Mouse (Mus musculus) midbrain, embryonic 10.5 days (tissue): Measurements from ENCODE around the gene Insl5. TPM values are rescaled to one million over a fixed set of nuclear protein-coding genes. Genes with fewer than 3 reads are reported as not detected.

ENCODE experiments used
- DNase-seq: peaks from one replicate; pipeline ENCODE4 v3.0.0-alpha.2; 2017; ENCODE audit warnings: low spot score
- H3K27ac ChIP-seq: fragments of 300-500 bp; sonication (generic); replicated peaks from 2 replicates; pipeline ENCODE4 v1.5.1; 2016; ENCODE audit warnings: mild to moderate bottlenecking
- H3K27me3 ChIP-seq: fragments of 300-500 bp; sonication (generic); 2 replicates; pipeline ENCODE4 v1.6.1; 2016; ENCODE audit warnings: low read depth, mild to moderate bottlenecking; ENCODE audit not compliant: poor library complexity, severe bottlenecking
- H3K36me3 ChIP-seq: fragments of 300-500 bp; sonication (generic); 2 replicates; pipeline ENCODE4 v1.6.1; 2016; ENCODE audit warnings: mild to moderate bottlenecking, moderate library complexity
- H3K4me1 ChIP-seq: fragments of 300-500 bp; sonication (generic); 2 replicates; pipeline ENCODE4 v1.6.1; 2016
- H3K4me3 ChIP-seq: fragments of 300-500 bp; sonication (generic); 2 replicates; pipeline ENCODE4 v1.5.1; 2016; ENCODE audit warnings: mild to moderate bottlenecking, moderate library complexity
- H3K9me3 ChIP-seq: fragments of 300-500 bp; sonication (generic); replicated peaks from 2 replicates; pipeline ENCODE4 v1.6.1; 2016; ENCODE audit warnings: mild to moderate bottlenecking
- WGBS: fragments of 180-500 bp; shearing (Covaris S2); methylation state at CpG from one replicate; pipeline ENCODE4 v1.1.7; 2016; 5-methylcytosine and 5-hydroxymethylcytosine counted together
- polyA plus RNA-seq: library from polyadenylated mRNA; unstranded; fragments of >200 nt; fragmentation: Nextera tagmentation; extraction: Ambion mirVana; gene quantifications from 2 replicates; pipeline ENCODE4 v1.2.1, GENCODE M21; 2016

The Insl5 gene
- polyA plus RNA-seq, 1 experiment from 2014 or later, result 0.23 TPM

DNA sequence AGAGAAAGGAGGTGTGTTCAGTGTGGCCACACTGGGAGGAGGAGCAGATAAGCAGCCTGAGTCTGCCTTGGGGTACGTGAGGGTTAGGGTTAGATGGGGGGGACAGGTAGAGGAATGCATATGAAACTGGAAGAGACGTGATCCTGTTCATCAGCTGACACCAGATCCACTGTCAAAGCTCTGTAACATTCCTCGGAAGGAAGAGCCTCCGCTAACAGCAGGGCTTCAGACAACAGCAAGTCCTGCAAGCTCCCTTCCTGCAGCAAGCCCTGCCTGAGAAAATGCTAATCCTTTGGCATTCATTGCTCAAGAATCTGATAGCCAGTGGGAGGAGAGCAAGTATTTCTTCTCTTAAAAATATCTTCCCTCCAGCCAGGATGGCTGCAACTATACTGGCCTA, 13.2 kb downstream of the Insl5 start:
- no peaks in the 10 kb centered on the region for H3K36me3 ChIP-seq
- H3K27me3 ChIP-seq, result no peaks in the 10 kb centered on the region
- DNase-seq, result peak; percentile 24
- H3K9me3 ChIP-seq, result no peaks in the 10 kb centered on the region
- H3K4me3 ChIP-seq, result peak overlapping the region; percentile 22
- under 1% methylated on average over 4 of the region's 4 CpGs for WGBS
- H3K4me1 ChIP-seq, result peaks cover 25% of the 10 kb centered on the region
- peak overlapping the region; percentile 64 for H3K27ac ChIP-seq

DNA sequence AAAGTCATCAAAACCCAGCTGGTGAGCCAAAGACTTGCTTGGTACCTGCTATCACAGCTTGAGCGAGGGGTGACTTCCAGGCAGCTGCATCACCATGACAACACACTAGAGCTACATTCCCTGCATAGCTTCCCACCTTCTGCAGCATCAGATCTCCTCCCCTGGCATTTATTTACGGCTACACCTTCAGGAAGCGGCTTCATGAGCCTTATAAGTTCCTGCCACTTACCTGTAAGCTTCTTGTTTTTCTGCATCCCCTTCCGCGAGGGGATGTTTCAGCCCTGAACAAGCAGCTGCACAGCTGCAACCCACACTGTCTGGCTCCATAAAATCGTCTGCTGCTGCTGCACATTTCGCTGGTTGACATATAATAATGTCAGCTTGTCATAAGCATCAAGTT, 14.8 kb downstream of the Insl5 start:
- WGBS, result 42% methylated on average over 7 of the region's 7 CpGs
- Histone ChIP-seq H3K9me3 (no peaks in the 10 kb centered on the region), H3K4me3 (no peak overlapping the region), H3K27me3 (no peaks in the 10 kb centered on the region), H3K36me3 (no peaks in the 10 kb centered on the region), H3K4me1 (peaks cover 32% of the 10 kb centered on the region), H3K27ac (no peak overlapping the region)
- no peak for DNase-seq

DNA sequence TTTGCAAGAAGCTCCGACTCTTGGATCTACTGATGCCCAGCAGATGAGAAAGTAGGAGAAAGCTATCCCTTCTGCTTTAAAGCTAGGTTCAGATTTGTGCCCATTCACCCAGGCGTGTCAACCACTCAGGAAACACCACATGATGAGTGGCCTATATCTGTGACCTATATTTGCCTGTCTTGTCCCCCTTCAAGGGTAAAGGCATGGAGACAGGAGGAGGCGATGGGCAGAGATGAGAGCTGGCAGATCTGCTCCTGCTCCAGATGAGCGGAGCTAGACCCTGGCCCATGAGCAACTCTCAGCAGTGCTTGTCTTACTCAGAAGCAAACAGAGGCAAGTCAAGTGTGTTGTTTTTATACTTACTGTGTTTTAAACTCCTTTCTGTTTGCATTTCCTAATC, 15.9 kb downstream of the Insl5 start:
- 91% methylated on average over 4 of the region's 4 CpGs for WGBS
- Histone ChIP-seq H3K9me3 (no peaks in the 10 kb centered on the region), H3K4me3 (no peak overlapping the region), H3K4me1 (peaks cover 37% of the 10 kb centered on the region), H3K27ac (no peak overlapping the region), H3K36me3 (no peaks in the 10 kb centered on the region), H3K27me3 (no peaks in the 10 kb centered on the region)
- DNase-seq, result no peak

DNA sequence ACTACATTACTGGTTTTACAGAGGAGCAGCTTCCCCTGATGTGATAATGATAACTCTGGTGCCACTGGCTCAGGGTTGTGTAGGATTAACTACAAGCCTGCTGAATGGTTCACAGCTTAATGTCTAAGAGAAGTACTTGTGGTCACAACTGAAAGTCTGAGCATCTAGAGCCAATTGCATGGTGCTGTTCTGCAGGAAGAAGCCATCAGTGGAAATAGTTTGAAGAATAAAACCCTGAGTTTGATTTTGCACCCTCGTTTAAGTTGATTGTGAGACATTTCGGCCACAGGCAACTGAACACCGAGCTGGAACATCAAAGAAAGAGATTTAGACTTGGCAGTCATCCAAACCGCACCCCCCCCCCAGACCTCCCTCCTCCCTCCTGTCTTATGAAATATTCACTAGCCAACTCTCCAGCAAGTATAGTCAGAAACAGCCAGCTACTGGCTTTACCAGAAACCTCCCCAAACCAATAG, 19.7 kb downstream of the Insl5 start:
- H3K4me3 ChIP-seq, result no peak overlapping the region
- no peak overlapping the region for H3K27ac ChIP-seq
- H3K36me3 ChIP-seq, result no peaks in the 10 kb centered on the region
- H3K27me3 ChIP-seq, result no peaks in the 10 kb centered on the region
- H3K9me3 ChIP-seq, result no peaks in the 10 kb centered on the region
- DNase-seq, result peak; percentile 27
- 76% methylated on average over 4 of the region's 4 CpGs for WGBS
- peaks cover 19% of the 10 kb centered on the region for H3K4me1 ChIP-seq

DNA sequence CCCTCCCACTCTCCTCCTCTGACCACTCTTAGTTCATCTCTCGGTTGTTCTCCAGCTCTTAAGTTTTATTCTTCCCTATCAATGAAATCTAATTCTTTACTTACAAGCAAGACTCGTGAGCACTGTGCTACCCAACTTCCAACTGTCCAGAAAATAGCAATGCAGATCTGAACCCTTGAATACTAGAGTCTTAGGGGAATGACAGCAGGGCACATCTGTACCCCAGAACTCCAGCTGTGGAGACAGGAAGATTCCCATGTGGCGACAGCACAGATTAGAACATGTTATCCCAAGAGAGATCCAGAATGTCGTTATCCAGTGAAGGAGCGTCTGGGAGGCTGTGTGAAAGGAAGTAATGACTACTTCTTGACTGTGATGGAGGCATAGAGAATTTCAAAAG, 20.4 kb downstream of the Insl5 start:
- no peak for DNase-seq
- WGBS, result 87% methylated on average over 5 of the region's 5 CpGs
- Histone ChIP-seq H3K4me1 (peaks cover 15% of the 10 kb centered on the region), H3K4me3 (no peak overlapping the region), H3K27me3 (no peaks in the 10 kb centered on the region), H3K9me3 (no peaks in the 10 kb centered on the region), H3K27ac (0 out of 2 replicates have a peak overlapping the region, but pooled peaks have one; percentile 38), H3K36me3 (no peaks in the 10 kb centered on the region)

DNA sequence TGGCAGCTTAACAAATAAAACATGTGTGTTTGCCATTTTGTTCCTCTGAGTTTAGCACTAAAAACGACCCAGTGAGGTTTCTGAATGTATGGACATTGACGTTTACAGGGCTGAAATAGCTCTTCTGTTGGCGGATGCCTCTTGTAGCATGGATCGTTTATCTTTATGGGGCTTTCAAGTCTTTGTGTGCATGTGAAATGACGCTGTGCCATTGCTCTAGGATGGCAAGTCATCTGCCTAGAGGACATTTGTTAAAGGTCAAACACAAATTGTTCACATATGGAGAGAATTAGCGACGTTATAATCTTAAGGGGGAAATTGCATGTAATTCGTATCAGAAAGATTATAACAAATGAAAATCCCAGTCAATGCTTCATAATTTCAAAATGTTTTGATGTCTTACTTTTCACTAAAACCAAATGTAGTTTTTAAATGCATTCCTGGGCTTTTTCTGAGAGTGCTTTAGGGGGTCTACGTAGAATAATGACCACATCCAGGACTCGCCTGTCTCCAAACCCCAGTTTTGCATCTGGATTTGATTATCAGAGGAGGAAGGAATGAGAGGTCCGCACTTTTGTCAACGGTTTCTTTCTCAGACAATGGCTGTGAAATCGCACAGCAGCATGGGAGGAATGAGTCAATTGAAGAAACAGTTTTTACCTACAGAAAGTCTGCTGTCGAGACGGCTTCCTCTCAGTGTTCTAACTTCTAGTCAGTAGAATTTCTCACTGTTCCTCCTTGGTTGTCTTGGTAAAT, 21.3 kb downstream of the Insl5 start:
- H3K9me3 ChIP-seq, result no peaks in the 10 kb centered on the region
- H3K4me3 ChIP-seq, result no peak overlapping the region
- H3K27ac ChIP-seq, result 0 out of 2 replicates have a peak overlapping the region, but pooled peaks have one; percentile 38
- DNase-seq, result no peak
- no peaks in the 10 kb centered on the region for H3K36me3 ChIP-seq
- WGBS, result 77% methylated on average over 15 of the region's 15 CpGs
- H3K27me3 ChIP-seq, result no peaks in the 10 kb centered on the region
- H3K4me1 ChIP-seq, result peaks cover 15% of the 10 kb centered on the region

DNA sequence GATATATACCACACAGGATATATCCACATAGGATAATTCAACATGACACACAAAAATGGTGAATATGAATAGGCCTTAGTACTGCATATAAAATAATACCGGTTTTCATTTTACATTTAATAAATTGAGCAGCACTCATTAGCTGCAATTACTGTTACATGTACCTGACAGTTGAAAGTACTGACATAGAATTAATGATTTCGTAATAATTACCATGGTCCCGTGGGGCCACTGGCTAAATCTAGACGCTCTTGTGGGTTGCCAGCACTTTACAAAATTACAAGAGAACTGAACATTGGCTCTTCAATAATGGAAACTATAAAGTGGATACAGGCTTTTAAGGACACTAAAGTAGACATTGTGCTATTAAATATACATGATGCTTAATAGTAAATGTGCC, 22.0 kb downstream of the Insl5 start:
- Histone ChIP-seq H3K27ac (no peak overlapping the region), H3K4me1 (peaks cover 15% of the 10 kb centered on the region), H3K4me3 (no peak overlapping the region), H3K27me3 (no peaks in the 10 kb centered on the region), H3K36me3 (no peaks in the 10 kb centered on the region), H3K9me3 (no peaks in the 10 kb centered on the region)
- no peak for DNase-seq
- whole genome bisulfite sequencing, result 91% methylated on average over 4 of the region's 4 CpGs

DNA sequence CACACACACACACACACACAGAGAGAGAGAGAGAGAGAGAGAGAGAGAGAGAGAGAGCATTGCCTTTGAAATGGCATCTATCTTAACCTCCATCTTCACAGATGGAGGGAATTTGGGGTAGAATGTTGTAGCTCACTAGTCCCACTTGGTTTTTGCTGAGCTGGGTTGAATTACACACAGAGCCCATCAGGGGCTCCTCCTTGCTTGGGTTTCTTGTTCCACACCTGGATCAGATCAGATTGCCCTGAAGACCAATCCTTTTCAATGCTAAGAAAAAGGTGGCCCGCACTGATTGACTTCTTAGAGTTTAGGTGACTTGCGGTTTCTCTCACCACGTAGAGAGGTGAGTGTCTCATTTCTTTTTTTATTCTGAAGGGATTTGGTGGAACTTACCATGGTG, 35.0 kb downstream of the Insl5 start:
- H3K4me3 ChIP-seq, result no peak overlapping the region
- no peaks in the 10 kb centered on the region for H3K9me3 ChIP-seq
- 62% methylated on average over 3 of the region's 3 CpGs for WGBS

DNA sequence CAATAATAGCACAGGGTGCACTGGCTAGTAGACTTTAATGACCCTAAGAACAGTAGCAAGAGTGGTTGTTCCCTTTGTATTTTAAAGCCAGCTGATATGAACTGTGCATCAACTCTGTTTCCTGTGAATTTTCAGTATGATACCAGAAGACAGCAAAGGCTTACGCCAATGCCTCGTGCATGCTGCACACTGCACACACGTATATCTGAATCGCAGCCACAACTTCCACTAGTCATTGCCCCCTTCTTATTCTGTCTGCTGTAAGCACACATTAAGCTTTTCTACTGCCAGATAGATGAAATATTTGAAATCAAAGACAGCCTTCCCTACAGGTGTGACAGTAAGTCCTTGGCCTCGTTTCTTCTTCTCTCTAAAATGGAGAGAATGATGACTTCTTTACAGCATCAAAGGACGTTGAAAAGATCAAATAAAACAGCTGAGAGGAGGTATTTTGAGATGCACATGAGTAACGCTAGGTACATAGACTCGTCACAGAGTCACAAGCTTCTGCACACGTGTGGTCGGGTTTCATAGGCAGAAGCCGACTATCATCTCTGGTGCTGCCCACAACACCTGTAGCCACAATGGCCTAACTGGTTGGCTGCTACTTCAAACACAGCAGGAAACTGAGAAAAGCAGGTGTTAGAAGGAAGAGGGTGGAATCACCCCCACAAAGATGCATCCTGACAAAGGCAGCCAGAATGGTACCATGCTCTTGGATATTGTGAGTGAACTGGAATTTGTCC, 35.9 kb downstream of the Insl5 start:
- H3K27me3 ChIP-seq, result no peaks in the 10 kb centered on the region
- WGBS, result 90% methylated on average over 11 of the region's 11 CpGs
- no peak for DNase-seq

More for the DNA sequence above, 35.0 kb downstream of the Insl5 start:
- no peaks in the 10 kb centered on the region for H3K27me3 ChIP-seq
- no peak overlapping the region for H3K27ac ChIP-seq
- H3K4me1 ChIP-seq, result no peaks in the 10 kb centered on the region
- no peak for DNase-seq
- H3K36me3 ChIP-seq, result no peaks in the 10 kb centered on the region

DNA sequence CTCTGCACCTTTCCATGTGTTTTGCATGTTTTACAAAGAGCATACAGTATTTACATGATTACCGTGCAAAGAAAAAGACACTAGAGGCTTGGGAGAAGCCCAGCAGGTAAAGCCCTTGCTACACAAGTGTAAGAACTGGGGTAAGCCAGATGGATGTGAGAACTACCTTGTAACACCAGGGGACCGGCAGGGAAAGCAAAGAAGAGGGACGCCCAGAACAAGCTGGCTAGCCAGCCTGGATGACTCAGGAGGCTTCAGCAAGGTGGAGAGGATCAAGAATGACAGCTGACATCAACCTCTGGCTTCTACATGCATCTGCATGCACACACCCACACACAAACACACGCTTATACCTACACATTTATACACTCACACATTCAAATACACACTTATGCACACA, 36.6 kb downstream of the Insl5 start:
- Histone ChIP-seq H3K27ac (no peak overlapping the region), H3K36me3 (no peaks in the 10 kb centered on the region), H3K4me3 (no peak overlapping the region), H3K9me3 (no peaks in the 10 kb centered on the region), H3K4me1 (no peaks in the 10 kb centered on the region), H3K27me3 (no peaks in the 10 kb centered on the region)
- WGBS, result 86% methylated on average over 4 of the region's 4 CpGs
- DNase-seq, result no peak

More for the DNA sequence above, 35.9 kb downstream of the Insl5 start:
- Histone ChIP-seq H3K4me3 (no peak overlapping the region), H3K36me3 (no peaks in the 10 kb centered on the region), H3K9me3 (no peaks in the 10 kb centered on the region), H3K4me1 (no peaks in the 10 kb centered on the region), H3K27ac (no peak overlapping the region)

DNA sequence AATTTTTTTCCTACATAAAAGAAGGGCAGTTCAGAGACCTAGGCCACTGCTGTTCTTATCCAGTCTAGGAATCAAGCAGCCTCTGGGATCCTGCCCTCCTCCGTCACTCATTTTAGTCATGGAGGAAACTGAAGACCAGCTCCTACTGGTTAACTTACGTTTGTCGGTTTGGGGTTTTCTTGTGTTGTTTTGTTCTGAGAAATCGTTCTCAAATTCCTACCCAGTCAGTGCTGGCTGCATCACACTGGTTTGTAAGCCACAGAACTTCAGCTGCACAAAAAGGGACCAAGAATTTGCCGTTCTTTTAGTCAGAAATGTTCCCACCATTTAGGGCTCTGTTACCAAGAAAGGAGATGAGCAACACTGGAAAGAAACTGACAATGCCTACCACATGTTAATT, 37.3 kb downstream of the Insl5 start:
- Histone ChIP-seq H3K4me3 (no peak overlapping the region), H3K27ac (no peak overlapping the region), H3K36me3 (no peaks in the 10 kb centered on the region), H3K9me3 (no peaks in the 10 kb centered on the region), H3K4me1 (no peaks in the 10 kb centered on the region), H3K27me3 (no peaks in the 10 kb centered on the region)
- WGBS, result 81% methylated on average over 5 of the region's 5 CpGs
- DNase-seq, result no peak

DNA sequence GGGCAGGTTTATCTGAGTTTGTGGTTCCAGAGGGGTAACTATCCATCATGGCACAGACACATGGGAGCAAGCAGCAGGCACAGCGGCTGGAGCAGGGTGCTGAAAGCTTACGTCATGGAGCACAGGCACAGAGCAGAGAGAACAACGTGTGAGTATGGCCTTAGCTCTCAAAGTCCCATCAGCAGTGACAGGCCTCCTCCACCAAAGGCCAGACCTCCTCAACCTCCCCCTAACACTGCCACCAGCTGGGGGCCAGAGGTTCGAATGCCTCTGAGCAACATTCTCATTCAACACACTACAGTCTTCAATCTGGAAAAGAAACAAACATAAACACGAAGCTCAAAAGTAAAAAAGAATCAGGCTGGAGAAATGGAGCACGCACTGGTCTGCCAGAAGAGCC, 38.1 kb downstream of the Insl5 start:
- Histone ChIP-seq H3K27me3 (no peaks in the 10 kb centered on the region), H3K27ac (no peak overlapping the region), H3K9me3 (no peaks in the 10 kb centered on the region), H3K4me1 (no peaks in the 10 kb centered on the region), H3K36me3 (no peaks in the 10 kb centered on the region), H3K4me3 (no peak overlapping the region)
- no peak for DNase-seq
- 84% methylated on average over 6 of the region's 6 CpGs for WGBS

DNA sequence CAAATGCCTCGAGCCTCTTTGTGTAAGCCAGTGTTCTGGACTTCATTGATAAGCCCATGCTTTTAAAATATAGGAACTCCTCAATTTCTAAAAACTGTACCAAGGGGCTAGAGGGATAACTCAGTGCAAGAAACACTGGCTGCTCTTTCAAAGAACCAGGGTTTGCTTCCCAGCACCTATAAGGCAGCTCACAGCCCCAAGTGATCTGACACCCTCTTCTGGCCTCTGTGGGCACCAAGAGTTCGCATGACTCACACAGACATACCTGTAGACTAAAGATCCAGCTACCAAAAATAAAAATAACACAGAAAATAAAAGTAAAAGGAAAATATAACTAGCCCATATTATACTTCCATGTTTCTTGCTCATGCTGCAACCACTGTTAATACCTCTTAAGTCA, 38.9 kb downstream of the Insl5 start:
- Histone ChIP-seq H3K36me3 (no peaks in the 10 kb centered on the region), H3K27ac (no peak overlapping the region), H3K9me3 (no peaks in the 10 kb centered on the region), H3K4me1 (no peaks in the 10 kb centered on the region), H3K27me3 (no peaks in the 10 kb centered on the region), H3K4me3 (no peak overlapping the region)
- no peak for DNase-seq
- WGBS, result 80% methylated on average over 2 of the region's 2 CpGs
